Mouse (Mus musculus) brown adipose tissue, adult 24 weeks (tissue): ENCODE results near the gene Cyp2e1. TPM values are rescaled to one million over a fixed set of nuclear protein-coding genes. Genes with fewer than 3 reads are reported as not detected.
A peak's percentile ranks its signal among the peaks of the same experiment; 100 is the strongest.
"Not testable (repeated sequence)": the region's sequence is repeated elsewhere in the genome, so short reads cannot be mapped to it uniquely, and the experiment has no call there.

Experiments used
- H3K27ac ChIP-seq: fragments of 200-500 bp; replicated peaks from 2 replicates; pipeline ENCODE4 v1.5.1; 2012; ENCODE audit warnings: low read depth, mild to moderate bottlenecking, low read length
- H3K4me1 ChIP-seq: fragments of 200-500 bp; 2 replicates; pipeline ENCODE4 v1.6.1; 2012; ENCODE audit warnings: low read length, mixed read lengths; ENCODE audit not compliant: control insufficient read depth, insufficient read depth, insufficient read length
- H3K4me3 ChIP-seq: fragments of 200-500 bp; 2 replicates; pipeline ENCODE4 v1.5.1; 2012; ENCODE audit warnings: low read depth, mild to moderate bottlenecking, low read length, moderate library complexity; ENCODE audit not compliant: insufficient read depth
- polyA plus RNA-seq: library from polyadenylated mRNA; stranded (reverse); fragments of >200 nt; gene quantifications from 2 replicates; pipeline ENCODE4 v1.2.4, GENCODE M21; 2012; ENCODE audit not compliant: missing spikeins, insufficient read depth, insufficient read length

The Cyp2e1 gene
- polyA plus RNA-seq: 52.3 and 66.9 TPM in 2 replicates

DNA sequence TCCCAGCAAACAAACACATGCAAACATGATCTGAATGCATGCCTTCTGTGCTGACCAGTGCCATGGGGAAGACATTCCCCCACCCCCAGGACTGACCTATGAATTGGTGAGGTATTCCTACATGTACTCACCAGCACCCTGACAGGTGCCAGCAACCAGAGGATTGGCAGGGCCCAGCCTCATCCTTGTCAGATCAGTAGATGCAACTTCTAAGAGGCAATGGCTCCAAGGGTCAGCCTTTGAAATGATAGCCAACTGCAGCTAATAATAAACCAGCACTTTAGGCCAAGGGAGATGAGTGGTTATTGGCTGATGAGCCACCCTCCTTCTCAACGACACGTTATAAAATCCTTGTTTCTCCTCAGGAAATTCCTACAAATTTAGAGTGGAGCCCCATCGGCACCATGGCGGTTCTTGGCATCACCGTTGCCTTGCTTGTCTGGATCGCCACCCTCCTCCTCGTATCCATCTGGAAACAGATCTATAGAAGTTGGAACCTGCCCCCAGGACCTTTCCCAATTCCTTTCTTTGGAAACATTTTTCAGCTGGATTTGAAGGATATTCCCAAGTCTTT, at the start of gene Cyp2e1:
Gene Cyp2e1, plus strand, starts transcription at position 293 of the 574 bp plus-strand sequence.
- no peak within 1 kb of the TSS for H3K27ac ChIP-seq
- H3K4me3 ChIP-seq: no peak within 1 kb of the TSS
- H3K4me1 ChIP-seq: peaks cover 4% of the 10 kb centered on the region

DNA sequence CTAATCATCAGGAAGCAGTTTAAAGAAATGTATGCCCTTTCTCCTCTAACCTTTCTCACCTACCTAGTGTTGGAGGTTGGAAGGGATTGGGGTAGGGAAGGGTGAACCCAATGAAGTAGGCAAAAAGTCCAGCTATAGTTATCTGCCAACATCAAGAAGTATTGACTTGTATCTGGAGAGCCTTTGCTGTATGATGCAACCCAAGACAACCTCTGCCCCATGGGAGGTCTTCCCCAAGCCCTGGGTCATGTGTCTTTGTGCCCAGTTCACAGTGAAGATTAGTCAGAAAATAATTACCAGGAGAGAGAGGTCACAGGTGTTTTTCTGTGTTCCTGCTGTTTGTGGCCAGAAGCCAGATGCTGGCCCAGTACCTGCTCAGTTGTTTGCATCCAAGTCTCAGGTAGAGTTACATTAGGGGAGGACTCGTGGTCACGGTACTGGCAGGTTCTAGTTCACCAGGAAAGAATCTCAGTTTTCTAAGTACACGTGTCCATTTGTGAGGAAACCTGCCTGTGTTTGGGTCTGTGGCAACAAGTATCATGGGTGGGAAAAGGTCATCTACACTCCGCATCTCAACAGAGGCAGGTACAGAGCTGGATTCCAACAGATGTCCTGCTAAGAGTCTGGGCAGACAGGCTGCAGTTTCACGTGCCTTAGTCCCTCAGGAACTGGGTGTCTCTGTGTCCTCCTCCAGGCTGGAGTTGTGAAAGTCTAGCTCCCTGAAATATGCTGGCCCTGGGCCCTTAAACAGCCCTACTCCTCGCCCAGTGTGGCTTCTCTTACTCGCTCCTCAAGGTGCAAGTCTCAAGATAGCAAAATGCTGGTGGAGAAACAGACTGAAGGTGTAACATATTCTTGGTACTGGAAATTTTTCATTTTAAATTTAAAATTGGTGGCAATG, 46.1 kb upstream of the Cyp2e1 start:
- no peak overlapping the region for H3K4me3 ChIP-seq
- H3K4me1 ChIP-seq: peaks cover 9% of the 10 kb centered on the region; the same call in 1 of the 2 replicates
- H3K27ac ChIP-seq: peak overlapping the region; percentile 60

DNA sequence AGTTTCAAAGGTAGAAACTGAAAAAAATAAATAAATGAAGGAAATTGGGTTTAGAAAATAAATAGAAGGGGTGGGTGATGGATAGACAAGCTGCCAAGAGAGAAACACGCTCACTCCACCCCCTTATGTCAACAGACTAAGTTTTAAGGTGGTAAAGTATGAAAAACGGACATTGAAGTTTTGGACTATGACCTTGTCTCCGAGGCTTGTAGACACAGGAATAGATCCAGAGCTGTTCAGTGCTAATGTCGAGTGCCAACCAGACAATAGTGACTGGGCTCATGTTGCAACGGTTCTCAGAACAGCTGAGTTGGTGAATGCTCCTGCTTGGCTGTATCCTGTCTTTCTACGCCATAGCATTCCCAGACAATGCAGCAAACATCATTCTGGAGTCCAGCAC, 42.4 kb upstream of the Cyp2e1 start:
- Histone ChIP-seq H3K4me1 (peaks cover 9% of the 10 kb centered on the region; the same call in 1 of the 2 replicates), H3K4me3 (no peak overlapping the region), H3K27ac (peak overlapping the region; percentile 41; the same call in 1 of the 2 replicates)

DNA sequence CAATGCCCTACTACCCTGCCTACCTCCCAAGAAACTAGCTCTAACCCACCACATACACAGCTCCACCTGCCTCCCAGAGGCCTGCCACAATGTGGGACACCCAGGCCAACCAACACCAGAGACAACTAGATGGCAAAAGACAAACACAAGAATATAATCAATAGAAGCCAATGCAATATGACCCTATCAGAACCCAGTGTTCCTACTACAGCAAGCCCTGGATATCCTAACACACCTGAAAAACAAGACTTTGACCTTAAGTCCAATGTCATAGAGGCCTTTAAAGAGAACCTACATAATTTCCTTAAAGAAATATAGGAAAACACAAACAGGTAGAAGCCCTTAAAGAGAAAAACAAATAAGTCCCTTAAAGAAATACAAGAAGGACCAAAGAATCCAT, 38.0 kb upstream of the Cyp2e1 start:
- Histone ChIP-seq H3K4me1 (peaks cover 7% of the 10 kb centered on the region; the same call in 1 of the 2 replicates), H3K4me3 (no peak overlapping the region), H3K27ac (0 out of 2 replicates have a peak overlapping the region, but pooled peaks have one; percentile 3)

DNA sequence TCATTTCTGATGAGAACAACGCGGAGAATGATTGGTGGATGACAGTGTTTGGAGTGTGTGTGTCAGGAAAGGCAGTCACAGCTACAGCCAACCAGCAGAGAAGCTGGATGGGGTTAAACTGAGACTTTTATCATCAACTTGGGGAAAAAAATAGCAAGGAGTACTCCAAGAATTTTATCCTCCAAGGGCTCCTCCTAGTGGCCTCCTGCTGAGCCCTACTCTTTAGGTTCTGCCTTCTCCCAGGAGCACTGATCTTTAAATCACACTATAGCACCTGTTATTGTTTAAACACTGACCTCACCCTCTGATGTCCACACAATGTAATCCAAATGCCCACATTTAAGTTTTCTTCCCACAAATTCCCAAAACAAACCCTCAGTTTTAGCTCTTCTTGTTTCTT, 30.4 kb upstream of the Cyp2e1 start:
- no peak overlapping the region for H3K27ac ChIP-seq
- H3K4me1 ChIP-seq: no peaks in the 10 kb centered on the region
- H3K4me3 ChIP-seq: no peak overlapping the region

DNA sequence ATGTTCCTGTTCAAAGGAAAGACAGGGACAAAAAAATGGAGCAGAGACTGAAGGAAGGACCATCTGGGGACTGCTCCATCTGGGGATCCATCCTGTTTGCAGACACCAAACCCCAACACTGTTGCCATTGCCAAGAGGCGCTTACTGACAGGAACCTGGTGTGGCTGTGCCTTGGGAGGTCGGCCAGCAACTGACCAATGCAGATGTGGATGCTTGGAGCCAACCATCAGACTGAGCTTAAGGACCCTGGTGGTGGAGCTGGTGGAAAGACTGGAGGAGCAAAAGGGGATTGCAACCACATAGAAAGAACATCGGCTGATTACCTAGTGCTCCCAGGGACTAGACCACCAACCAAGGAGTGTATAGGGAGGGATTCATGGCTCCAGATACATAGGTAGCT, 16.1 kb upstream of the Cyp2e1 start:
- Histone ChIP-seq H3K4me3 (no peak overlapping the region), H3K27ac (no peak overlapping the region), H3K4me1 (0 out of 2 replicates have a peak, but pooled peaks cover 4% of the 10 kb centered on the region)

DNA sequence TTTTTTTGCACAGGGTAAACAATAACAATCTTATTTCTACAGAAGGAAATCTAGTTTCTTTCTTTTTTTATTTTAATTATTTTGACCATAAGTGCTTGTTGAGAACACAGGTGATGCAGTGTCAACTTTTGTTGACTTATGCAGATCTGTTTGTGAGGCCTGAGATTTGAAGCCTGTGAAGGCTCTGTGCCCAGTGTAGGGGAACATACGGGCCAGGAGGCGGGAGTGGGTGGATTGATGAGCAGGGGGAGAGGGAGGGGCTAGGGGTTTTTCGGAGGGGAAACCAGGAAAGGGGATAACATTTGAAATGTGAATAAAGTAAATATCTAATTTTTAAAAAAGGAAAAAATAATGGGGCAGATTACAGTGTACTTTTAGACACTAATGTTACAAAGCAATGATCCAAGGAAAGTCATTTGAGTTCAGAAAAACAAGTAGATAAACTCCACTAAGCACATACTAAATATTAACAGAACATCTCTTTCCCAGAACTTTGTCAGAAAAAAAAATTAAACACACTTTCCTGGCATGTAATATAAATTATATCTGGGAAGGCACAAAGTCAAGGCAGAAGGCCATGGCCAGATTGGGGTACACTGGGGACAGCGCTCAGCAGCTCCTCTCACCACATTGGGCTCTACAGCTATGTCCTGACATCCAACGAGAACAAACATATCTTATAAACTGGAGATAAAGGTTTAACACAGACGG, 15.3 kb upstream of the Cyp2e1 start:
- H3K4me3 ChIP-seq: no peak overlapping the region
- H3K27ac ChIP-seq: no peak overlapping the region
- H3K4me1 ChIP-seq: 0 out of 2 replicates have a peak, but pooled peaks cover 4% of the 10 kb centered on the region

DNA sequence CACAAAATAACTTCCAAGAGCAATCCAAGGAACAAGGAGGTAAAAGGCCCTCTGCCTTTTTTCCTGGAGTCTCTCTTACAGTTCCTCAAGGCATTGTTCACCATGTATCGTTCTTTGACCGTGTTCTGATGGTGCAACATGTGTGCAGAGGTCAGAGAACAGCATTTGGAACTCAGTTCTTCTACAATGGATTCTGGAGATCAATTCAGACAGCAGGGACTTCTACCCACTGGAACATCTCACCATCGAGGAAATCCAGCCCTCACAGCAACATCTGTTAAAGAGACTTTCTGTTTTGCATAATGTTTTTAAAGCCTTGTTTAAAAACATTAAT, 14.7 kb upstream of the Cyp2e1 start:
- 0 out of 2 replicates have a peak, but pooled peaks cover 4% of the 10 kb centered on the region for H3K4me1 ChIP-seq
- H3K27ac ChIP-seq: no peak overlapping the region
- no peak overlapping the region for H3K4me3 ChIP-seq

DNA sequence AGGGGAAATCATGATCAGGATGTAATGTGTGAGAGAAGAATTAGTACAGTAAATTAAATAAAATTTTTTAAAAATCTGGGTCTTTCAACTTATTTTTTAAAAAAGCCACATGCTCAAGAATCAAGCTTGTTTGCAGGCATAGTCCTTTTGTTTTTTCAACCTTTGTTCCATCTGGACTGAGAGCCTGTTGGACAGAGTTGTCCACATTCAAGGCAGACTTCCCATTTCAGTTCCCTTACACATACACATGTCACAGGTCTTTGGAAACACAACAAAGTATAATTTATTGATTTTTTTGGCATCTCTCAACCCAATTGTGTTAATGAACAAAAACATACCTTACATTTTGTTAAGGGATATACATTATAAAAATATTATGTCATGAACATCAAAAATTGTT, 9.0 kb upstream of the Cyp2e1 start:
- no peak overlapping the region for H3K4me3 ChIP-seq

DNA sequence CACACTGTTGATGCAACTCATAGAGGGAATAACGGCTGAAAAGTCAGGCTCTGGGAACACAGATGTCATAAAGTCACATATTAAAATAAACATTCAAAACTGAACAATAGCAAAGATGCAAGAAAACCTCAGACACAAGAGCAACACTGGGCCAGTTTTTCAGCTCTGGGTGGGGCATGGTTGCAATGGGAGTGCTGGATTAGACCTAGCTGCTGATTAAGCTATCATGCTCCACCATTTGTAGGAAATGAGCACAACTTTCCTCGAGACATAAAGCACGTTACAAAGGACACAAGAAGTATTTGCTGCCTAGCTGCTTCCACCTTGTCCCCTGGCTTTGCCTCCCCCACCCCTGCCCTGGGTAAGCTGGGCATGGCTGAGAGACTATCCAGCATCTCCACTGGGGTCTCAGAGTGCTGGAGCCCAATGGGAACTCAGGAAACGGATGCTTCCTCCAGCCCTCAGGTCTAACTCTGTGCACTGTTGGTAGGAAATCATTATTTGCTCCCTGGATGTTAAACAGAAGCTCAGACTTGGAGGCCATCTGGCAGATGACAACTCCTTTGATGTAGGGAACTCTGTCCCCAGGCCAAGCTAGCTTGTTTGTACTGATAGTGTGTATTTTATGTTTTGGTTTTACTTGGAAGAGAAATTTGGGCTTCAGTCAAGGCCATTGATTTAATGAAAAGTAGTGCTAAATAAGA, 7.2 kb upstream of the Cyp2e1 start:
- no peak overlapping the region for H3K4me3 ChIP-seq
- H3K4me1 ChIP-seq: peaks cover 9% of the 10 kb centered on the region
- no peak overlapping the region for H3K27ac ChIP-seq

More for the DNA sequence above, 9.0 kb upstream of the Cyp2e1 start:
- peaks cover 5% of the 10 kb centered on the region for H3K4me1 ChIP-seq
- no peak overlapping the region for H3K27ac ChIP-seq

DNA sequence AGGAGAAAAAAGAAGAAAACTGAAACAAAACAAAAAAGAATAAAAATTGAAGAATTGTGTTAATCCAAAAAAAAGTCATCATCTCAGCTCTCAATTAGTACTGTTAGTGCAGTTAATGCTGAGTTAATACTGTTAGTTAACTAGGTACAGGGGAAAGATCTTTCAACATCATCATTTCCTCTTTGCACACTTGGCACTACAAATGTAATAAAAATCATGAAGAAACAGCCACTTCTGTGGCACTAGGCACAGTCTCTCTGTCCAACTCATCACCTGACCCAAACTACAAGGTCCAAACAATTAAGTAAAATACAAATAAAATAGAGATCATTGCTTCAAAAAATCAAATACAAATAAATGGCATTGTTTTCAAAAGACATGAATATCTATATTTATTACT, 2.9 kb upstream of the Cyp2e1 start:
- Histone ChIP-seq H3K4me3 (no peak overlapping the region), H3K4me1 (peaks cover 9% of the 10 kb centered on the region), H3K27ac (no peak overlapping the region; the same call in none of the 2 replicates)

DNA sequence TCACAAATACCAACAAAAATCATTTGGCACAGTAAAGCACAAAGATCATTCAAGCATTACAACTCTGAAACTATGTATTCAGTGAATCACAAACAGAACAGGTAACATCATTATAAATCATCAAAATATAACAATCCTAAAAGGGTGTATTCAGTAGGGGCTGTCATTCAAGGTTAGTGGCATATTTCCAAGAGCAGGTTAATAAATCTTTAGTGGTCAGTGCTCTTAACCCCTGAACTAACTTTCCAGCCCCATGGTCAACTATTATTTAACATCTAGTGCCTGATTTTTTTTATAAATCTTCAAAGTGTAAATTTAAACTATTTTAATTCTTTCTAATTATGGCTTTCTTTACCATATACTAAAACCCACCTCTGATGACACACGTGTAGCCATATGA, 1.9 kb downstream of the Cyp2e1 start:
- not testable (repeated sequence) for H3K27ac ChIP-seq, H3K4me3 ChIP-seq, H3K4me1 ChIP-seq

DNA sequence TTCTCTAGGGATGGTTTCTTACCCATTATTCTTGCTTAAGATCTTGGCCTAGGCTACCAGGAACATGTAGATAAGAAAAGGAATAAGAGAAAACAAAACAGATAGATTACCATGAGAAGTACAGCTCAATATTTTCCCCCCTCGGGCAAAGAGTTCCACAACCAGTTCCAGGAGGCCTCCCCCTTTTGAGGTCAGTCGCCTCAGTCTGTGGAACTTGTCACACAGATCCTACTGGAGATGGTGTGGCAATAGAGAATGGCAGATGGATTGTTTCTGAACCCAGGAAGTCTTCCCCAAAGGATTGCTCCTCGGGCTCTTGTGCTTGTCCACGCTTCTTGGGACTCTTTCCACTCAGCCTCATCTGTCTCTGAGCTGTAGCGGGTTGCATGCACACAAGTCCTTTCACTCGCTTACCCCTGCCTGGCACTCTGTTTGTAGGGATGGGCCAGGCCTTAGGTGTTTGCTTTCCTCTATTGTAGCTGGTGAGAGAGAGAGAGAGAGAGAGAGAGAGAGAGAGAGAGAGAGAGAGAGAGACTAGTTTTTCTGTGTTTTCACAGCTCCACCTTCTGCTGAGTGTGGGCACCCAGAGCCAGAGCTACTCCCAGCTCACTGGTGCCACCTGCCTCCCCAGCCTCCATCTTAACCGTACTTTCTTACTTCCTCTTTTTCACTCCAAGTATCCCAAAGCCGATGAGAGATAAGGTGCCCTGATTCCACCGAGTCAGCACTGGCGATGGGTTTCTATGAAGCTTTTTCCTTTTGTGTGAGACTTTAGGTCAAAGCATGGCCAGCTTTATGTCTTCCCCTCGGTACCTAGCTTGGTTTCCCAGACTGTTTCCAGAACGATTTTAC, 2.6 kb downstream of the Cyp2e1 start:
- Histone ChIP-seq H3K4me3 (no peak overlapping the region), H3K27ac (no peak overlapping the region), H3K4me1 (peaks cover 2% of the 10 kb centered on the region)

DNA sequence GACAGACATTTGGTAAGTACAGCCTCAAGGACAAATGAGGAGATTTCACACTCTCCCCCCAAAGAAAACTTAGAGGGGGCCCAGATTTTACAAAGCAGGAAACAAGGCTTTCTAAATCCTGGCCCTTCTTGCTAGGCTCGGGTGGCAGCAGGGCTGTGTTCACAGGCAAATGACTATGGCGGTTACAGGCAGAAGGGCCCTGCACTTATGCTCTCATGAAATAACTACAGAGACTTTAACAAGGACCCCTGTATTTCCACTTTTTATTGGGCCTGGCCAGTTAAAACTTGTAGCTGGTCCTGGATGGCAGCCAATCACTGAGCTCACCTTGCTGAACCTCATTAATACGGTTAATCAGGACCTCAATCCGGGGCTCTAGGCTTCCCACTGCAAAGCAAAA, 17.0 kb downstream of the Cyp2e1 start:
- no peaks in the 10 kb centered on the region for H3K4me1 ChIP-seq
- no peak overlapping the region for H3K27ac ChIP-seq
- H3K4me3 ChIP-seq: no peak overlapping the region
